Mouse (Mus musculus) lung, postnatal 36 days (tissue): ENCODE results near the gene Pou2f2.

Experiments
- DNase-seq: peaks from one replicate; pipeline ENCODE4 v3.0.0; 2022; ENCODE audit warnings: mixed read lengths

Pou2f2 gene

DNA sequence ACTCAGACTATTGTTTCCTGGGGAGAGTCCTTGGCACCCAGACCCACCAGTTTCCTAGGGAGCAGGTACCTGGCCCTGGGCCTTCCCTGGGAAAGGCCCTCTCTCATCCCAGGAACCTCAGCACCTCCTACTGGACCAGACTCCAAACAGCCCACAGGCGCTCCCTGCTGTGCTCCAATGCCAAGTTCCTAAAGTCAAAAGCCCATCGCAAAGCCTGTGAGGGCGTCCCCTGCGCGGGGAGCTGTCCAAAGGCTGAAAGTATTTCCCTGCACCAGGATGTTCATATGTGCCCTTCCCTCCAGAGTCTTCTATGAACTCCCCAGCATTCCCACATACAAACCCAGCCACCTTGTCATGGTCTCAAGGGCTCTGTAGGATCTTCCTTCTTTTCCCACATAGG, 37.8 kb downstream of the Pou2f2 start:
- DNase-seq, result peak; percentile 28

DNA sequence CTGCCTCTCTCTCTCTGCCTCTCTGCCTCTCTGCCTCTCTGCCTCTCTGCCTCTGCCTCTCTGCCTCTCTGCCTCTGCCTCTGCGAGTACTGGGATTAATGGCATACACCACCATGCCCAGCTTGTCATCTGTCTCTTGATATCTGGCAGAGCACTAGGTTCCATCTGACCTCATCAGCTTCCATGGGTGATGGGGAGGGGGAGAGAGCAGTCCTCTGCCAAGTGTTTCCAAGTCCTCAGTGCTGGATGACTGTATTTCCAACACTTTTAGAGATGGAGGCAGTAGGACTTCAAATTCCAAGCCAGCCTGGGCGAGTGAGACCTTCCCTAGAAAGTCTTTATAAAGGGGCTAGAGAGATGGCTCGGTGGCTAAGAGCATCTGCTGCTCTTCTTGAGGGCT, 42.0 kb downstream of the Pou2f2 start:
- DNase-seq, result no peak

DNA sequence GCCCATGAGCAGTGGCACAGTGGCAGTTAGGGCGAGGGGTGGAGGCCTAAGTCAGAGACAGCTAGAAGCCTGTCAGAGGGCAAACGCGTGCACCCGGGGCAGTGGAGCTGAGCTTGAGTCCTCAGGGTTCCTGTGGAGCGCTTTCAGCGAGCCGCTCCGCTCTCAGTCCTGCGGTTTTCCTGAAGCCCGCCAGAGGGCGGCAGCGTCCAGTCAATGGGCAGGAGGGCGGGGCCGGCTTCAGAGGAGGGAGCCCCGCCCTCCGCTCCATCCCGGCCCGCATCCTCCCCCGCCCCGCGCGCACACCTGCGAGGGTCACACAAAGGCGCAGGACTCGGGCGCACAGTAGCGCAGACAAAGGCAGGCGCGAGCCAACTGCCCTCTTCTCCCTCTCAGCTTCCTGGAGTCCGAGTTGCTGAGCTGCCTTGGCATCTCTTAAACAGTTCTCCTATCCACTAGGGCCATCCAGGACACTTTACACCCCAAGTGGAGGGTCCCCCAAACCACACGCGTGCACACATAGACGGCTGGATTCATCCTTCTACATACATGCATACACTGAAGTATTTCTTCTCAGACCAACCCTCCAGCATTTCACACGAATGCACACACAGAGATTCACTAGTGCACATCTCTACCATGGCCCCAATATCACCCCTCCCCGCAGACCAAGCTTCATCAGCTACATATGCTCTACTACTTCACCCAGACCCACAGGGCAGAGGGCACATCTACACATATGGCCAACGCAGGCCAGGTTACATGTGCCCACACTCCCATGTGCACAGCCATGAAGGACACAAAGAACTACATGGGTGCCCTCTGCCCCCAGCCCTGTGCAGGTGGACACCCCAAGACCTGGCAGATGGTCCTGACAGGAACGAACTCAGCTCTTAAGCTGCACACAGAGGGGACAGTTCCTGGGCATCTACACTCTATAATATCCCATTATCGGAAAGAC, 46.2 kb downstream of the Pou2f2 start:
- DNase-seq, result peak; percentile 79

DNA sequence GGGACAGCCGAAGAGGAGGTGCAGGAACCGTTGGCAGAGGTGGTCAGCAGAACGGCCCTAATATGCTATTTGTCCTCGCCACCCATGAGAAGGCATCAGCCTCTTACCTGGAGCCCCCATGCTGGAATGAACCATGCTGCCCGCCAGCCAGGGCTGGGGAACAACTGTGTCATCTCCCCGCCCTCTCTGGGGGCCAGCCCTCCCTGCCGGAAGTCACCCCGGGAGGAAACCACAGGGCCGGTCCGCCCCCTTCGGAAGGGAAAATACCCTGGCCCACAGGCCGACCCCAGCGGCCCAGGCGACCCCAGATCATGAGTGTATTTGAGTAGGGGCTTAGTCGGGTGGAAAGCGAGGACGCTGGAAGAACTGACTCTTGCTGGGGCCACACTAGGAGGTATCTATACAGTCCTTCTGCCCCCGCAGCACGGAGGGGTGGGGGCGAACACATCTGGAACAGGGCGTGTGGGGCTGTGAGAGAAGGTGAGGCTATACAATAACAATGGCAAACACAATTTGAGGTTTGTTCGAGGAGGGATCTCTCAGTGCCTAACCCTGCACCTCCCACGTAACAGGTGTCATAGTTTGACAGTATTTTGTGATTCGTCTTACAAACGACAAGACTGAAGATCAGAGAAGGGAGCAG, 47.1 kb downstream of the Pou2f2 start:
- DNase-seq, result peak; percentile 31

DNA sequence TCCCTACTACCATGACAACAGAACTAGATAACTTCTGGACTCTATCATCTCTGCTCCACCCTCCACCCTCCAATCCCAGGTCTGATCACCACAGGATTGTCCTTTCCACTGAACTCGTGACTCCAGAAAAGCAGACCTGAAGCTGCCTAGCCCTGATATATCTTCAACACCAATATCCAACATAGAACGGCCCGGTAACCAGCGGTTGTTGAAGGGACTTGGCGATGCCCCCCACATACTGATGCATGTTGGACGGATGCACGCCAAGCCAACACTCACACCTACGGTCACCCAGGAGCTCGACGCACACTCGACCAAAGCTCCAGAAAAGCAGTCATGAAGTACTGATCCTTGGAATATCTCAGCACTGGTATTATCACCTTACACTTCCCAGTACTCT, 48.3 kb downstream of the Pou2f2 start:
- no peak for DNase-seq

DNA sequence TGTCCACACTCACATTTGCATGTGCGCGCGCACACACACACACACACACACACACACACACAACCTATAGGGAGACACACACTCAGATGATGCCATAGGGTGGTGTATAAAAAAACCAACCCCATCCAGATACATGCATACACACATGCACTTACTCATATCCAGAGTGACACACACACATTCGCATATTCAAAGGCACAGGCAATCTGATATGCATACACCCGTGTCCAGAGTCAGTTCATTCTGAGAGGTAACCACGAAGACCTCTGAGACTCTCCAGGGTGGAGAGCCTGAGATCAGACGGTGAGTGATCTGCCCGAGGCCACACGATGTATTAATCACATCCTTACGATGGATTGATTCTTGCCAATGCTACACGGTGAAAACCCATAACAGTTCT, 49.0 kb downstream of the Pou2f2 start:
- no peak for DNase-seq

DNA sequence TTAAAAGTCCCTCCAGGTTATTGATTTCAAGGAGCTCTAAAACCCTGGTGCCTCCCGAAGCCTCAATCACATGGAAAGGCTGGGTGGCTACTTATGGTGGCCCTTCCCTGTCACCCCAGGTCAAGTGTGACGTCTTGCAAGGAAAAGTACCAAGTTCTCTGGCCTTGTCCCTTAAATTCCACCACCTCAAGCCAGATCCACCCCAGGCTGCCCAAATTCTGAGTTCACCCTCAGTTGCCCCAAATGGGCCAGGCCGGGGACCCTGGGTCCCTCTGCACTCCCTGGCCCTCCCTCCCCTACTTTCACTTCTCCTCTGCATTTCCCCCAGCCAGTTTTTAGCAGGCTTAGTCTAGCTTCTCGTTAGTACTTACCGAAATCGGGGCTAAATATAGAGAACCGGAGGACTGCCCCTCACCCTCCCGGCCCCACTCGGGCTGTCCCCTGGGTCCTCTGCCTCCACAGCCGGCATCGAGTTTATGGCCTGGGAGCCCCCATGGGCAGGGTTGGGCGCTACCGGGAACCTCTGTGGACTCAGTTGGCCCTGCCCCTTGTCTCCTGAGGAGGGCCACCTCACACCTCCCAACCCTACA, 50.0 kb downstream of the Pou2f2 start:
- DNase-seq, result peak; percentile 26

DNA sequence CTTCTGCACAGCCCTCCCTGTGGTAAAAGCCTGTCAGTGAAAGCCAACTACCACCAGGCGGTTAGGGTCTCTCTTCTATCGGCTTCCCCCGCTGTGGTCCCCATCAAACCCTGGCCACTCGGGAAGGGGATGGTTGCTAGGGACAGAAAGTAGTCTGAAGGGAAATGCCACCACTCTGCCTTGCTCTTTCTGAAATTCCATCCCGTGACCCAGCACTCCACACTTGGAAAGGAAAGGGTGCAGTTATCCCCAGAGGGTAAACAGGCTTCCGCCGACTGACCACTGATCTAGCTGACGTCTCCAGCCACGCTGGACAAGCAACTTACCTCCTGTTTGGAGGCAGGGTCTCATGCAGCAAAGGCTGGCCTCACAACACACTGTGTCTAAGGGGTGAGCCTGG, 51.6 kb downstream of the Pou2f2 start:
- no peak for DNase-seq

DNA sequence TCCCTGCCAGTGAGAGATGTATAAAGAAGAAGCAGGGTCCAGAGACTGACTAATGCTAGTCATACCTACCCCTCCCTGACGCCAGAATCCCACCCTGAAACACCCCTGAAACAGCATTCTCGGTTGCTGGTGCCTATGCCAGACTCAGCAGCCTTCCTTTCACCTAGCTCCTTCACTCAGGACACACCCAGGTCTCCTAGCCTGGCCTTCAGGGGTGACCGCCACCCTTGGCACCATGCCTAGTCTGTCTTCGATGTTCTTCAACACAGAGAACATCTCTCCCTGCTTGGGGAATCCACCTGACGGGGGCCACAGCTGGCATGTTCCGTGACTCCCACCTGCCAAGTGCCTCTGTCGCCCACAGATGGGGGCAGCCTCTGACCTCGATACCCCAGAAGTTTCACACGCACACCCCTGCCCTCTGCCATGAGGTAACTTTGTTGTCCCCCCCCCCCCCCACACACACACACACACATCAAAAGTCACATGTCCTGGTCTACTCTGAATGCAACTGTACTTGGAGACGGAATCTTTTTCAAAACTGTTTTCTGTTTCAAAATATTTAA, 53.7 kb downstream of the Pou2f2 start:
- DNase-seq, result no peak

DNA sequence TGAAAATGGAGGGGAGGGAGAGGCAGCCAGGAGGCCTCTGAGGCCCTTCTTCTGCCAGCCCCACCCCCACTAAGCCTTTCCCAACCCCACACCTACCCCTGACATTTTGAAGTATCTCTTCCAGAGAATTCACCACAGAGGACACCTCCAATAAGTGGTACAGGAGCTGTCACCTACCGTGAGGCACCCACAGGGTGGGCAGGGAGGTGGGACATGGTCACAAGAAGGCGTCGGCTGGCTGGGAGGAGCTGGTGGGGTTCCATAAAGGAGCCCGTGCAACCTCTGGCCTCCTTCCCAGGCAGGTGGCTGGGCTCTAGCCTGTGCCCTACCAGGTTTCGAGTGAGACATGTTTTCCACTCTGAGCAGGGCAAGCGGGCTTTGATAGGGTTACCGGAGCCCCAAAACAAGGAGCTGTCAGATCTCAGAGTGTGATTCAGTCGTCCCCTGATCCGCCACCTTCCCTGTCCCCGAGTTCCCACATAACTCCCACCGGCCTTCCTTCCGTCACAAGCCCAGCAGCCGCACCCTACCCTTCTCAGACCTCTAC, 58.2 kb downstream of the Pou2f2 start:
- DNase-seq, result no peak

DNA sequence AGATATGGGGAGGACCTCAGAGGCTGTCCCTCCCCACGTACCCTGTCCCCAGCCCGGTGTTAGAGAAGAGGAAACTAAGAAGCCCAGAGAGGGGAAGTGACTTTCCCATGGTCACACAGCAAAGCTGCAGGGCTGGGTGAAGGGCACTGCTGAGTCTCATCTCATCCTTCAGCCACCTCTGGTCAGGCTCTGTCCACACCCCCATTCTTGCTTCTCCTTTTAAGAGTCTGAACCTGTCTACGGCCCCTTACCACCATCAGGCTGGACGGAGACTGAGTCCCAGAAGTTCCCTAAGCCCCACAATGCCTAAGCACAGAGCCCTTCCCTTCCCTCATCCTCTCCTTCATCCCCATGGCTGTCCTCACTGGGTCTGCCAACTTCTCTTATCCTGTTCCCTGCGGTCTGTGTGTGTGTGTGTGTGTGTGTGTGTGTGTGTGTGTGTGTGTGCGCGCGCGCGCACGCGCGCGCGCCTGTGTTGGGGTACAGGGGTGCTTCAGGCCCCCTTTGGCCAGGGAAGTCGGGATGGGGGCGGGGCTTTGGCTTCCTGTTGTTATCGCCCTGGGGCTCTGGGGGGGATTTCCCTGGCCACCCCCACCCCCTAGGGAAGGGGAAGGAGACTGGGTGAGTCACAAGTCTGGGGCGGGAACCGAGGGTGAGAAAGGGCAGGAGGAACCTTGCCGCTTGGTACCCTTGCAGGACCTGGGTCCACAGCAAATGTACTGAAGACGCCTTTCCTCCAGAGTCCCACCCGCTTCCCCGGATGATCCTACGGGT, 59.3 kb downstream of the Pou2f2 start:
- peak; percentile 67 for DNase-seq

DNA sequence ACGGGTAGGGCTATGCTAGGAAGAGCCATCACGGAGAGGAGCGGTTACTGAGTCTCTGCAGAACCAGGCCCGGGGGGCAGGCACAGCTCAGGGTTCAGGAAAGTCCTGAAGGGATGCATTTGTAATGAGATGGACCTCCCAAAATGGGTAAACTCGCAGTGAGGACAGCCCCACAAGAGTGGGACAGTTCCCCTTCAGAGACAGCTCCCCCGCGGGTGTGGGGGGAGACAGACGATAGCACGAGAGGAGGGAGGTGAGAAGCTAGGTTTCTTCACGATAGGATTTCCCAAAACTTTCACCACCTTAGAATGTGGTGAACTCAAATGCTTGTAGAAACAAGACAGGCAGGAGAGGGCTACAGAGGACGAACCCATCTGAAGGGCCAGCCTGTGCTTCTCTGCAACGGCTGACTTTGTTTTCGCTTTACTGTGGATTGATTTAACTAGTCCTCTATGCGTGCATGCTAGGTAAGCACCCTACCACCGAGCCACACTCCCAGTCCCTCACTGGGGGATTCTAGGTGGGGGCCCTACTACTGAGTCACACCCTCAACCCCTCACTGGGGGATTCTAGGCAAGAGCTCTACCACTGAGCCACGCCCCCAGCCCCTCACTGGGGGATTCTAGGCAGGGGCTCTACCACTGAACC, 66.4 kb downstream of the Pou2f2 start:
- no peak for DNase-seq

DNA sequence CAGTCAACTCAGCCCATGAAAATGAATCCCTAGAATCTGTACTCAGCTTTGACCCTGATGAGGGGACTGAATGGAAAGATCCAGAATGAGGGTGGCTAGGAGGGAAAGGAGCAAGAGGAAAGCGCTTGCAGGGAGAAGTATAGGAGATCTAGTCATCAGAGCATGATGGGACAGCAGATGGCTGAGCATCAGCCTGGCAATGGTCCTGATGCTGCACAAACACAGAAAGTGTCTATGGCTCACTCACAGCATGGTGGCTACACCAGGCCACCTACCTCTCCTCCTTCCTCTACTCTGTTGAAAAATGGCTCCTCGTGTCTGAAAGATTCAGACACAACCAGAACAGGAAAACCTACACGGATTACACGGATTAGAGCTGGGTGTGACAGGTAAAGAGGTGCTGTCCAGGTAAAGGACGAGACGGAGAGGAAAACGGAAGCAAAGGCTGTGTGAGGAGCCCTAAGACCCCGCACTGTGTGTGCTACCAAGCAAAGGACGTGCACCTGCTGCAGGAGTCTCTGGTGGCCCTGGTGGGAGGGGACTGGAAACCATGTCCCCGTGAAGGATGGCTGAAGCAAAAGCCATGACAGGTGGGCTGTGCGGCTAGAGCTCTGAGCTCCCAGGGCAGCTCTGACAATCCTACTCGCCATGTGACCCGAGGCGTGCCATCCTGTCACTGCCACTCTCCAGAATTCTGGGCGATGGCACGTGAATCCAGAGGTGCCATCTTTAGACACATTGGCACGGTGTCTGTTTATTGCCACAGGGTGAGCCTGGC, 67.2 kb downstream of the Pou2f2 start:
- DNase-seq, result no peak

DNA sequence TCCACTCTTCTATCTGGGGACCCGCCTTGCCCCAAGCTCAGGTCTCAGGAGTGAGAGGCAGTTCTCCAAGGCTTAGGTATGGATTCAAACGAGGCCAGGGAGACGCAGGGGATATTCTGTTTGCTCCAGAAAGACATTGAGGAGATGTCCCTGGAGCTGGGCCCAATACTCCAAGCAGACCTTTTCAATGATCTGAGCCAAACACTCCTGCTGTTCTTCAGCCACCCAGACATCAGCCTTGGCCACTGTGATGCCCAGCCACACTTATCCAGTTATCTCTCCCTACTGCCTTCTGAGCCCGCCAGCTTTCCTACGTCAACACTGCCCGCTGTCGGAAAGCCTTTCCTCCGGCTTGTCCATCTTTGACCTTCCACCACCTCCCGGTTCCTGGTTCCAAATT, 69.2 kb downstream of the Pou2f2 start:
- no peak for DNase-seq

DNA sequence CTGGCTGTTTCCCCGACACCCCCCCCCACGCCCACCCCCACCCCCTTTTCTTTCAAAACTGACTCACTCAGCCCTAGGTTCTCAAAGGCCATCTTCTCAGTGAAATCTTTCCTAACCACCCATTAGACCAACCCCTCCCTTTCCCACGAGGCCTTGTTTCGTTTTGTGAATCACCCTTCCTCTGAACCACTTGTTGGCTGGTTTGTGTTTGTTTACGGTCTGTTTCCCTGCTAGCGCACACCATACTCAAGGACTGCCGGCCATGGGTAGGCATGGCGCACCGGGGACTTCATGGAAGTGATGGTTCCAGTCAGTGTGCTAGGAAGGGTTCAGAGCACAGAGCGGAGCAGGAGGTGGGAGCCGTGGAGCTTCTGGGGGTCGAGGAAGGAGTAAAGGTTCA, 70.2 kb downstream of the Pou2f2 start:
- DNase-seq, result no peak

DNA sequence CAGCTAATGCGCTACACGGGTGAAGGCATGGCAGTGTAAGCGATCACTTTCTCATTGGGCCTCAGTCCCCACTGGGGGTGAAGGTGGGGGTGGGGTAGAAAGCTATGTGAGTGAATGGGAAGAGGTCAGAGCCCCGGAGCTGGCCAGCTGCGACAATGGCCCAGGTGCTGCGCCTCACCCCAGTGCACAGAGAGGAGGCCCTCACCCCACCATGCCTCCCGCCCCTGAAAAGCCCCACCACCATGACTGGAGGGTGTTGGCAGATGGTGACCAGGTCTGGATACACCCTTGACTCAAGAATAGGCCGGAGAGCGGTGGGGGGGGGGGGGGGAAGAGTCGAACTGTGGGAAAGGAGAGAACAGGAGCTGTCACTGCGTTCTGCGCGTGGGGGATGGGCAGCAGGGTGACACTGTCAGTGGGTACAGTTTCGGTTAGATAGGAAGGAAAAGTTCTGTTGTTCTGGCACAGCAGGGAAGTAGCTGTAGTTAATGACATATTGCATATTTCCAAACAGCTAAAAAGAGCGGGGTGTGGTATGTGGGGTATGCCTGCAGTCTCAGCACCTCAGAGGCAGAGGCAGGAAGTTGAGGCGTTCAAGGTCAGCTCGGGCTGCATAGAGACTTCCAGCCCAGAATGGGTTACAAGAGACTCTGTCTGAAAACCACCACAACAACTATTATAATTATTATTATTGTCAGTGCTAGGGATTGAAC, 72.6 kb downstream of the Pou2f2 start:
- peak; percentile 14 for DNase-seq

DNA sequence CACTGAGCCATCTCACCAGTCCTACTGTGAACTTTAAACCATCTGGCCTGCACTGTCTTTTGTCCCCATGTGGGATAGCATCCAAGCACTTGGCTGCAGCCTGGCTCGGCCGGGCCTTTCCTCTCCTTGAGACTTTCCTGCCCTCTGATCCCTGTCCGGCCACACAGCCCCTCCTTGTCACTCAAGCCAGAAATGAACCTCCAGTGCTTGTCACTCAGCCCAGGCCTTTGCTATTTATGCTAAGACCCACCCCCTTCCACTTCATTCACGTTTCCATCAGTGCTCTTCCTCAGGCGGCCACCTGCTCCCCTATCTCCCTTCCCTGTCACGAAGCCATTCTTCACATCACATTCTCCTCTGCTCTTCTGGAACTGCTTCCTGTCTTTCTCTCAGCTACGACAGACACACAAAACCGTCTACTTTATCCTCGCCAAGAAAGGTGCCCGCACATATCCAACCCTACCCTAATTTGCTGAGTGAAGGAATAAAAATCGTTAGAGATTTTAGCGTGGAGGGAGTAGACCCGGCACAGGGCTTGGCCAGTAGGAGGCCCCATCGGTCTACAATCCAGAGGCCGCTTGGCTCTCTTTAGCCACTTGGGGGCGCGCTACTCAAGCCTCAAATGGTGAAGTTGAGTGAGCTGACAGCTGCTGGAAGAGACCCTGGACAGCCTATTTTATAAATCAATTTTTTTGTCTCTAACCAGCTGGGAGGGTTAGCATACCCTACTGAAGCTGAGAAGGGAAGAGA, 73.9 kb downstream of the Pou2f2 start:
- peak; percentile 88 for DNase-seq

DNA sequence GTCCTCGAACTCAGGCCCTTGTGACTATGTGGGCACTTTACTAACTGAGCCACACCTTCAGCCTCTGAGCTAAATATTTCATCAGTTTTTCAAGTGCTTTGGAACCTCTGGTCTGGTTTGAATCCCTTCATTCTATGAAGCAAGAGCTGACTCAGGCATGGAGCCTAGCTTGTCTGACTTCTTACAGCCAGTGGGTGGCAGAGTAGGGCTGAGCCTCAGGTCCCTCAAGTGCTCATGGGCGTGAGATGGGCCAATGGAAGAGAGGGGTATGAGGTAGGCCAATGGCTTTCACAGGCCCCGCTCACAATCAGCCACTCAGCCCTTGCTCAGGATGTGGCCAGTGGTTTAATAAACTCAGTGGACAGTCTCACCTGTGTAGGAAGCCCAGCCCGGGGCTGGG, 79.9 kb downstream of the Pou2f2 start:
- DNase-seq, result no peak

DNA sequence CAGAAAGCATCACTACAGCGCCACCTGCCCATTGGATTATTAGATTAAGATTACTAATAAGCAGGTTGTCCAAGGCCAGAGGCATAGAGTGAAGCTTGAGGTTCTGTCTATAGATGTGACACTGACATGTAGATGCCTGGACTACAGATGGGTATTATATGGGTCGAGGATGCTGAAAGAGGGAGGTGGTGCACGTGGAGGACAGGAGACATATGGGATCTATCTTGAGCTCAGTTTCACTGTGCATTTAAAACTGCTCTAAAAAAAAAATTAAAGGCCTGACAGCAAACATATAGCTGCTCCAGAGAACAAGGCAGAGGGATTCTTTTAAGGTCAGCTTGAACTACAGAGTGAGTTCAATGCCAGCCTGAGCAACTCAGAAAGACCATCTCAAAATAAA, 81.4 kb downstream of the Pou2f2 start:
- no peak for DNase-seq

DNA sequence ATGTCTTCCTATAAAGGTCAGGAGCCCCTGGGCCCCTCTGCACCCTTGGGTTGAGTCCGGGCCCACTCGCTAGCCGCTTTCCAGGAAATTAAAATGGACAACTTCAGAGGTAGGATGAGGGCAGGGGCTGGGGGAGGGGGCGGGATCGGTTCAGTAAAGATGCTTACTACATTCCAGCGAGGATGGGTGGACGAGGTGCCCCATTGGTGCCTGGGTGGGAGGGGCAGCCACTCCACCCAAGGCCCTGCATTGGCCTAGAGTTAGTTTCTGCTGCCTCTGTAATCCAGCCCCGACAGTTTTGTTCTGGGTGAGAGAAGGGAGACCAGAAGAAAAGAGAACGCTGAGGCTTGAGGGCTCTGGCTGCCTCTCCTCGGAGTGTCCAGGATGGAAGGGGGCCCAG, 89.7 kb downstream of the Pou2f2 start:
- DNase-seq, result no peak
